Mouse (Mus musculus) cerebellum, adult (tissue): ENCODE results near the gene Stat5b.
"Not testable (repeated sequence)": the region's sequence is repeated elsewhere in the genome, so short reads cannot be mapped to it uniquely, and the experiment has no call there.

Source experiments
- ATAC-seq: cut with Nextera tagmentation; 2 replicates; pipeline ENCODE4 v1.9.2; 2017; ENCODE audit warnings: mild to moderate bottlenecking, moderate library complexity, mixed read lengths; ENCODE audit not compliant: insufficient number of reproducible peaks, low FRiP score, low TSS enrichment

Gene Stat5b

GRCm38 (mm10) chr11:100818359-100819012 lies 32.0 kb downstream of the Stat5b start:
- ATAC-seq, result no peak

DNA sequence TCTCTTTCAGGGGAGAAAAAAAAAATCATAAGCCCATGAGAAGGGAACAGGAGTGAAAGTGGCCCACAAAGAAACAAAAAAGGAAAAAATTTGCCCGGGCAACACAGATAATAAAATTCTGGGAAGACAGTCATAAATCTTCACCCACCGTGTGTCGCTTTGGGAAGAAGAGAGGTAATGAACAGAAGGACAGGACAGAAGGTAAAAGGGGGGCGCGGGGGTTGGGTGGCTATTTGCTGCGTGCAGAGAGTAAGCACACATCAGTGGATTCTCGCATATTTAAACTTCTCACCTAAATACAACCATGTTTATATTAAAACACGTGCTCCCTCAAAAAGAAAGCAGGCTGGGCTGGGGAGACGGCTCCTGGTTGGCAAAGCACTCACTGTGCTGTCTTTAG lies 33.2 kb downstream of the Stat5b start:
- no peak for ATAC-seq

DNA sequence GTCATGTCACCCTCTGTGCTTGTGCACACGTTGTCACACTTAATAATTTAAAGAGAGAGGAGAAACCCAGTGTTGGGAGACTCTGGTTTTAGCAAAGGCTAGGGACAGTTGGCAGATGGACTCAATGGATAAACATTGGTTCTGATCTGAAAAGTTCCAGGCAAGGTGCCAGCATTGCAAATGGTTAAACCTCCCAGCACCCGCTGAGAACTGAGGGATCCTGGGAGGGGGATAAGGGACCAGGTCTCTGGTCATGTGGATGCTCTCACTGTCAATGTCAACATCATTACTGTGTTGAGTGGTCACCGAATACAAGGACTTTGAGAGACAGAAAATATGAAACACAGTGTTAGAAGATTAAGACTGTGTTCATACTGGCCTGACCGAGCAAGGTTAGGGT lies 33.7 kb downstream of the Stat5b start:
- no peak; the same call in 1 of the 2 replicates for ATAC-seq

DNA sequence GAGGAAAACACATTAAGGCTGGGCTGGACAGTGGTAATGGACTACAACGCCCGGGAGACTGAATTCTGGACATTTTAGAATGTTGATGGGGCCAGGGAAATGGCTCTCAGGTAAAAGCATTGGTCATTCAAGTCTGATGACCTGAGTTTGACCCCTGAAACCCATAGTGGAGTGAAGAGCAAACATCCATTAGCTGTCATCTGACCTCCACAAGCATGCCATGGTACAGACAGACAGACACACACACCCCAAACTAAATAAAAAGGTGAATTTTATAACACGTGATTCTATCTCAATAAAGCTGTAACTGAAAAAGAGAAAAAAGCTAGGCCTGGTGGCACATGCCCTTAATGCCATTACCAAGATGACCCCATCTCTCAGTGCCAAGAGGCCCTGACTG lies 34.2 kb downstream of the Stat5b start:
- ATAC-seq, result no peak

- no peak for ATAC-seq
Measured at GRCm38 (mm10) chr11:100814498-100814897, 36.0 kb downstream of the Stat5b start.

DNA sequence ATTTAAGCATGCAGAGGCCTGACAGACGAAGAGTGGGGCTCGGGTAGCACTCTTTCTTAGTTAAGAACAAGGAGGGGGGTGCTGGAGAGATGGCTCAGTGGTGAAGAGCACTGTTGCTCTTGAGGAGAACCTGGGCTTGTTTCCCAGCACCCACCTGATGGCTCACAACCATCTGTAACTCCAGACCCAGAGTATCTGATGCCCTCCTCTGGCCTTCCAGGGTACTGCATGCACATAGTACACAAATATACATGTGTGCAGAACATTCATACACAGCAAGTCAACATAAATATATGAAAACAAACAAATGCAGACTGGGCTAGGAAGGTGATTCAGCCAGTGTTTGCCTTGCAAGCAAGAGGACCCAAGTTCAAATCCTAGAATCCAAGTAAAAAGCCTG lies 39.4 kb downstream of the Stat5b start:
- ATAC-seq, result no peak

DNA sequence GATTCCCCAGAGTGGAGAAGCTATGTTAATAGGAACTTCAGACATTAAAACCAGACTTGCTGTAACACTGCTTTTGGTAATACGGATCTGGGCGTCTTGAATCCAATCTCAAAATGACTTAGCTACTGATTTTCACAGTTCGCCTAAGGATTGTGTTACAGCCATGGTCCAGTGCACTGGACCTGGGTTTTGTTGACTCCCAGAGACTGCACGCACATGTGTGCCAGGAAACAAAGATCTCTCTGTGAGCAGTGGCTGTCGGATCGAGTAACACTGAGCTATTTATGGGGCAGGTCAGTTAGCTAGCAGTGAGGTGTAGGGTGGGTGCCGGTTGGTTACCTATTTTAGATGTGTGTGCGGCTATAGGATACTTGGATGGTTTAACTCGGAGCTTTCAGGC lies 40.0 kb downstream of the Stat5b start:
- no peak for ATAC-seq

- no peak for ATAC-seq
Measured at GRCm38 (mm10) chr11:100806380-100807305, 43.9 kb downstream of the Stat5b start.

DNA sequence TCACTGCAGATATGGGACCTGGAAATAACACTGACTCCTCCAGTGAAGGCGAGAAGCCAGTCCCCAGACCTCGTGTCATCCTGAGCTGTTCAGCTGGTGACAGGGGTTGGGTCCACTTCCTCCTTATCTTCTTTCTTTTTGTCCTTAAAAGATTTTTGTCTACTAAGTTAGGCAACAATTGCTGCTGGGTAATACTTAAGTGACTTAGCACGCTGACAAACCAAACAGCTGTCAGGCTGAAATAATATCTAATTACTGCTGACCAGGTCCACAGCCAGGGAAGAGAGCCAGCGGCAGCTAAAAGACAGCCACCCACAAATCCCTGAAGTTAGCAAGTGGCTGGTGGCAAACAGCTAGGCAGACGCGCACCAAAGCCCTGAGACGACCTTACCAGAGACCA lies 45.0 kb downstream of the Stat5b start:
- no peak for ATAC-seq

DNA sequence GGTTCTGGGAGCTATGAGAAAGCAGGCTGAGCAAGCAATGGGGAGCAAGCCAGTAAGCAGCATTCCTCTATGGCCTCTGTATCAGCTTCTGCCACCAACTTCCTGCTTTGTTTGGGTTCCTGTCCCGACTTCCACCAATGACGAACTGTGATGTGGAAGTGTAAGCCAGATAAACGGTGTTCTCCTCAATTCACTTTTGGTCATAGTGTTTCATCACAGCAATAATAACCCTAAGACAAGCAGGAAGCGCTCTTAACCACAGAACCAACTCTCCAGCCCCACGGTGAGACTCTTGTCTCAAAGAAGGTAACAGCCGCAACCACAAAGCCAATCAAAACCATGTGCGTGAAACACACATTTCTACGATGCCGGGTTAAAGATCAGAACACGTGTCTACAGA lies 46.1 kb downstream of the Stat5b start:
- no peak for ATAC-seq

- ATAC-seq, result no peak
Measured at GRCm38 (mm10) chr11:100799426-100799825, 51.1 kb downstream of the Stat5b start.

DNA sequence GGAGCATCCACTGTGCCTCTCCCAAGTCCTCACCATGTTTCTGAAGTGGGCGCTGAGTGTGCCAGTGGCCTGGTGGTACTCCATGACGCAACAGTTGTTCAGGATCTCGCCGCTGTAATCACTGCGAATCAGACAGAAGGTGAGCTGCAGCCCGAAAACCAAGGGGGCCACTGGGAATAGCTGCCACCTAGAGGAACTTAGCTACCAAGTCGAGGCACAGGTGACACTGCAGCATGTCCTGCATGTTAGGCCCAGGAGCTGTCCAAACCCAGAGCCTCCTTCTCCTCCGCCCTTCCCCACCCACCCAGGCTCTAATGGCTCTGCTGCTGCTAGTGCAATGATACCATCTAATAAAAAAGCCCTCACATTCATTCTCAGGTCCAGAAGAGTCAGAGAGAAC lies 53.9 kb downstream of the Stat5b start:
- ATAC-seq, result no peak

DNA sequence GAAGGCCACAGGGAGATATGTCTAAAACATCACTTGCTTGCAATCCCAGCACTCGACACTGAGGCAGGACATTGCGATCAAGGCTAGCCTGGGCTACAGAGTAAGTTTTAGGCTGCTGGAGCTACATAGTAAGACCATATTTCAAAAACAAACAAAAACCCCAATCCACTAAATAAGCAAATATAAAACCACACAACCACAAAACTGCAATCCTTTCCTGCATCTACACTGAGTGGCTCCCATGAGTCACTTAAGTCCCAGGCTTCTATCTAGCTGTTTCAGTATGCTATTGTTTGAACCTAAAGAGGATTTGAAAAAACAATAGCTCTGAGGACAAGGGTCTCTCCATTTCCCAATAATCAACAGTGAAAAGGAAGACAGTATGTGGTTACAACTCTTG lies 55.1 kb downstream of the Stat5b start:
- ATAC-seq, result no peak

GRCm38 (mm10) chr11:100791457-100792049 lies 59.0 kb downstream of the Stat5b start:
- ATAC-seq, result no peak

DNA sequence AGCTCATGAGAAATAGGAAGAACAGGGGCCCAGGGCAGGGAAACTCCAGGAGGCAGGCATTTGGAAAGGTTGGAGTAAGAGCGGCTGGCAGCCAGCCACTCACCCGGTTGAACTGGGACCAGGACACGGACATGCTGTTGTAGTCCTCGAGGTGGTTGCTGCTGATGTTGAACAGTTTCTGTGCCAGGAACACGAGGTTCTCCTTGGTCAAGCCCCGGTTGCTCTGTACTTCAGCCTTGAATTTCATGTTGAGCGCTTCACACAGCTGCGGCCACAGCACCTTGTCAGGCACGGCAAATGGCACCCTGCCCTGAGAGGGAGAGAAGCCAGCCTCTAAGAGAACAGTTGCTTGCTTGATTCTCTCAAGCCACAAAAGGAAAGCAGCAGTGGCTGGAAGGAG lies 59.9 kb downstream of the Stat5b start:
- ATAC-seq, result not testable (repeated sequence)

DNA sequence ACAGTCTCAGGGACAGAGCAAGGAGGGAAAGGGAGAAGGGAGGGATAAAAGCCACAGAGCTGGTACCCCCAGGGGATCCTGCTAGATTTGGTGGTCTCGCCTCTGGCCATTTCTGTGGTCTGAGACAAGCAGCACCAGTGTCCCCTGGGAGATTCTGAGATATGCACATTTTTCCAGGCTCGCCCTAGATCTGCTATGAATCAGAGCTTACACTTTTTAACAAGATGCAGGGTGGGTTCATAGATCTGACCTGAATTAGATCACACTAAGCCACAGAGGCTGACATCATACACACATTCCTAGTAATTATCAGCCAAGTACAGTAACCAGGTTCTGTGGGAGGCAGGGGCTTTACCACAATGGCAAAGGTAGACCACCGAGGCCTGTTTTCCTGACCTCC lies 60.8 kb downstream of the Stat5b start:
- ATAC-seq, result no peak

DNA sequence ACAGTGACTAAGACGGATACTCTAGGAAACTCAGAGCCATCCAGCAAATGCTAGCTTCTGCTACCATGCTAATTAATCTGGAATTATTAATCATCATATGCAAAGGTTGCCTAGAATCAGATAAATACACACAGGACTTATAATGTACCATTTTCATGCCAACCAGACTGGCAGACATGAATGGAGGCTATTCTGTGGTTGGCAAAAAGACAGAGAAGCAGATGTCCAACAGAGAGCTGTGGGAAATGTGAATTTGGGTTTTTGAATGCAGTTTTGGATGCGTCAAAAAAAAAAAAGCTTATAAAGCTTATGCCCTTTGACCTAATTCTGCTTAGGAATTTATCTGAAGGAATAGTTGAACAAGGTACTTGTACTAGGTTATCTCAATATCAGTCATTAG lies 64.8 kb downstream of the Stat5b start:
- ATAC-seq, result no peak

DNA sequence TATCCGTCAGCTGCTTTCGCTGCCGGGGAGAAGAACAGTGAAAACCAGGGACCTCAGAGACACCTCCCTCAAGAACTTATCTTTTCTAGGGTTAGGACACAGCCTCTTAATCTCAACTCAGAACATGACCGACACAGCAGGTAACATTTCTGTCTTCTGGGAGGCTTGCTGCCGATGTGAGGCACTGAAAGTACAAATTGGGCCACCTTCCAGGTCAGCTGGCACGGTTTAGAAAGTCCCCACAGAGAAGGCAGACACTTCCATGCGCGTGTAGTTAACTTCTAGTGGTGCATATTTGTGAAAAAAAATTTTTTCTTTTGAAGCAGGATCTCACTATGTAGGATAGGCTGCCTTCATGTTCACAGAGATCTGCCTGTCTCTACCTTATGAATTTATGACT lies 66.2 kb downstream of the Stat5b start:
- ATAC-seq, result no peak

- ATAC-seq, result no peak
Measured at GRCm38 (mm10) chr11:100782568-100782967, 68.0 kb downstream of the Stat5b start.

GRCm38 (mm10) chr11:100781763-100782475 lies 68.6 kb downstream of the Stat5b start:
- no peak for ATAC-seq

- no peak for ATAC-seq
Measured at GRCm38 (mm10) chr11:100780247-100780646, 70.3 kb downstream of the Stat5b start.
